Mouse (Mus musculus) brain, adult 2 months (tissue): ENCODE measurements at regions not wholly inside any gene's neighbourhood (a gene's known extent, or its start where the extent isn't known, plus 50 kb on each side); places are given as distances from the start of the nearest gene placed in this dataset.

ENCODE experiments used
- DNase-seq: peaks from one replicate; pipeline ENCODE4 v3.0.0; 2011; ENCODE audit warnings: low read depth, low spot score

DNA sequence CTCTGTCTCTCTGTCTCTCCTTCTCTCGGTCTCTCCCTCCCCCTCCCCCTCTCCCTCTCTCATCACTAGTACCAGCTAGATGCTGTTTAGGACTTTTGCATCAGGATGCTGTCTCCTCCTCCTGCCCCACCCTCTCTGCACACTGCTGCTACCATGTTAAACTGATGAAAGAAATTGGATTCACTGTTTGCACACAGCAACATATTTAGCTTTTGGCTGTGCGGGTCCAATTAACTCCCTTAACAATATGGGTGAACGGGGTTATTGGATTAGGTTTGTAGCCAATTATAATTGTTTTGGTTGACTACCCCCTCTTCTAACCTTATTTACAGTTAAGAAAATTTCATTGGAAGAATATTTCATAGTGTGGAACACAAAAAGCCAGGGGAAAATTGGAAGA, 424.0 kb upstream of the Sorcs1 start:
- DNase-seq: no peak

DNA sequence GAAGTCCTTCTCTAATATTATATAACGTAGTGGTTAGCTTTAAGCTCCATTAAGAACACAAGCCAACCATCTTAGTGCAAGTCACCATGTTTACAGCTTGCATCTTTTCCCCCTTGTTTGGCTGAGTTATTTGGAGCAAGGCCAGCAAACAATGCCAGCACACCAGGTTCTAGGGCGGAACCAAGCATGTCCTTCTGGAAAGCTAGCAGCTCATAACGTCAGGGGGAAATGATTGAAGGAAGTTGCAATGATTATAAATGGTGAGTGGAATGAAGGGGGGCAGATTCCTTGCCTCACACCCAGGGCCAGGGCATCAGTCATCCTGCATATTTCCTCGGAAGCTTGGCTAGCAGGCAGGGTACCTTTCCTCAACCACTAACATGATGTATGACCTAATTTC, 396.3 kb upstream of the Sorcs1 start:
- no peak for DNase-seq

- peak; percentile 53 for DNase-seq
Observed at GRCm38 (mm10) chr19:51059961-51060665, 381.7 kb upstream of the Sorcs1 start.

DNA sequence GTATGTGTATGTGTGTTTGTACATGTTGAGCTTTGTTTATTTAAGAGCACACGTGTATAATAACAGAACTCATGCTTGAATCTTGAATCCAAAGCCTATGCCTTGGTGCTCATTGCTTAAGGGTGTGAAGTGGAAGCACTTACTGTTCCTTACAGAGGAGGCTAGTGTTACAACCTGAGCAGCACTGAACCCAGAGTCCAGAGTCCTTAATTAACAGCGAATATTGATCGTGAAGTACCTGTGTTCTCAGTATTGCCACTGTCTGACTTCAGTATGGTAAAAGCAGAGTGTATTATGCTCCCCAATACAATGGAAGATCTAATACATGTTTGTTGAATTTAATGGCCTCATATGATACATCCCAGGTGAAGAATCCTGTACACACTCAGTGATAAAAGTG, 365.1 kb upstream of the Sorcs1 start:
- no peak for DNase-seq

GRCm38 (mm10) chr19:50994471-50994870, 316.0 kb upstream of the Sorcs1 start:
- DNase-seq: no peak

DNA sequence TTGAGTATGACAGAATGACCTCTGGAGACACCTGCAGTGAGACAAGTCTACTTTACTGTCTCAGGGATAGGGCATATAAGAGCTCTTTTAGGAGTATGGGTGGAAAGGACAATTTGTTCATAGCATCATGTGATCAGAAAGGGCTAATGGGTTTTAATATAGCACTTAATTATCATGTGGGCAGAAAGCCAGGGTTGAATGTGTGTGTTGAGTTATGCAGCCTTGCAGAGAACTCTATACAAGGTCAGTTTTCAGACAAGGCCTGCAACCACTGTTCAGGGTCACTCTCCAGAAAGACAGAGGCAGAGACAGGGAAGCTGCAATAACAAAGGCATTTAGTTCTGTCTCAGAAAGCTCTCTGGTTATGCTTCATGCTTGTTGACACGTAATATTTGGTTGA, 292.6 kb upstream of the Sorcs1 start:
- DNase-seq: no peak

DNA sequence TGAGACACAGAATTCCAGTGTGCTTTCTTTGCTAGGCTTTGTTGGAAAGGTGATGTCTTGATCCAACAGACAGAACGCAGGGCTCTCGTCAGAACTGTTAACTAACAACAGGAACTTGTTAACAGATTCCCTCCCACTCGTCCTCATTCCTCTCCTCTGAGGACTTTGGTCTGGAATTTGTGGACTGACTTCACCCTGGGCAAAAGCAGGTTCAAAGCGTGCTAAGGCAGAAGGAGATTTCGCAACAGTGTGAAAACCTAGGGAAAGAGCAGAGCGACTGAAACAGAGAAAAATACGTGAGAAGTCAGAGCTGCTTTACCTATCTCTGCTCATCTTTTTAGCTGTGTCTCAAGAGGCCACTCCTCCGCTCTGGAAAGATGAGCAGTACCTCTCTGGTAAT, 283.5 kb upstream of the Sorcs1 start:
- peak; percentile 4 for DNase-seq

- DNase-seq: peak; percentile 78
Observed at GRCm38 (mm10) chr19:50945006-50945405, 266.6 kb upstream of the Sorcs1 start.

DNA sequence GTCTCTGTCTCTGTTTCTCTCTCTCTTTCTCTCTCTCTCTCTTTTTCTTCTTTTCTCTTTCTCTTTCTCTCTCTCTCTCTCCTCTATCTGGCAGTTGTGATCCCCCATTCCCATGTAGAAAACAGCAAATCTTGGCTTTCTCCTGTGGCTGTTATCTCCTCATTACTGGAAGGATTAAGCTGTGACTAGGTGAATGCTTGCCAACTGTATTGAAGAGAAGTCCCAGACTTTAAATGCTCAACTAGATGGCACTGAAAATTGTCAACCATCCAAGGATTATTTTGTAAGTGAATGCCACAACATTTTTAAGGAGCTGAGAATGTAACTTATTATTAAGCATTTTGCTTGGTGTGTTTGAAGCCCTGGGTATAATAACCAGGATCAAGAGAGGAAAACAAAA, 233.2 kb upstream of the Sorcs1 start:
- DNase-seq: no peak

DNA sequence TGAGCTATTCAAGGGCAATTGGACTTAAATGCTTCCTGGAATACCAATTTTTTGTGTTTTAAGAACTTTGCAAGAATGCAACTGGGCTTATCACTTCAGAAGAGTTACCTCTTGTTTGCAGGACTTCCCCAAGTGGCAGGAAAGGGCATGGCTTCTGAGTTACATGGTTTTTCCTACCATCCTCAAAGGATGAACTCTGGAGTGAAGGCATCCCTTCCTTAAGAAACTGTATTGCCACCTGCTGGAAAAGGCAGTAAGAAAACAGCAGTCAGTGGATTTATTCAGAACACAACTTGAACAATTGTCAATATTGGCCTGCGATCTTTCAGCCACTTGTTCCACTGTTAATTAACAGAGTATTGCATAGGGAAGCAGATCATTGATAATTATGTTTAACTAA, 232.2 kb upstream of the Sorcs1 start:
- DNase-seq: peak; percentile 30

DNA sequence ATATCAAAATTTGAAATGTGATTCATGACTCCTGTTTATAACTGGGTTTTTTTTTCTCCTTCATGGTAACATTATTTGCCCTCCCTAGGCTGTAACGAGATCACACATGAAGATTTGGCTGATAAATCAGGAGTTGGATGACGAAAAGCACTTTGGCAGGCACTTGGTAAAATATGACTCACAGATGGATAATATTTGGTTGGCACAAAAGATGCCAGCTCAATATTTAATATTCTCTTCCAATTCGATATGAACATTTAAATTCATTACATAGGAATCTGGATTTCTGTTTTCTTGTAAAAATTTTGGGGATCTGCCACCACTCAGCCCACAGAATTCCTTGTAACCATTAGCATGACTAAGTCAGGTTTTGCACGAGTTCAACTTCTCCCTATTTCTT, 230.3 kb upstream of the Sorcs1 start:
- DNase-seq: peak; percentile 37

GRCm38 (mm10) chr19:50893755-50894154, 215.3 kb upstream of the Sorcs1 start:
- no peak for DNase-seq

DNA sequence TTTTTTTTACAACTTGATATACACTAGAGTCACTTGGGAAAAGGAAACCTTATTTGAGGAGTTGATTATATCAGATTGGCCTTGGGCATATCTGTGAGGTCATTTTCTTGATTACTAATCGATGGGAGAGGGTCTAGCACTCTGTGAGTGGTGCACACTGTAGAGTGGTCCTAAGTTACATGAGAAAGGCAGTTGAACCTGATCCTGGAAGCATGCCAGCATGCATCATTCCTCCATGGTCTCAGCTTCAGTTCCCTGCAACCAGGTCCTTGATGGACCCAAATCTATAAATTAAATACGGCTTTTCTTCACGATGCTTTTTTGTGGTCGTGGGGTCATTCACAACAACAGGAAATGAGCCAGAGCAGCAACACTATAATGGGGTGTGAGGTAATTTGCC, 194.2 kb upstream of the Sorcs1 start:
- no peak for DNase-seq

DNA sequence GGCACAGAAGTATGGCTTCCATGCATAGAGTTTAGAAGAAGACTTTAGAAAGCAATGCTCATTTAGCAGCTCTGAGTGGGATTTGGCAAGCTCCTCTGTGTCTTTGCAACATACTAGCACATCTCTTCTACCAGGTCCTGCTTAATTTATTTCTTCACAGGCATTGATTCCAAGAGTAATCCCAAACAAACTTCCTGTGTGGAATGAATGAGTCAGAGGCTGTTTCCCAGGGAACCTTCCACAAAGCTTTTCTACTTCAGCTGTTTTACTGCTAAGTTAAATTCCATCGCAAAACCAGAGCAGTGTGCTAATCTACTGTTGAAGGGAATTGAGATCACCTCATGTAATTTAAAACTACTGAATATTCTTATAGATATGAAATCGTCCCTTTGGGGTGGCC, 193.7 kb upstream of the Sorcs1 start:
- peak; percentile 56 for DNase-seq

GRCm38 (mm10) chr19:50854854-50855253, 176.4 kb upstream of the Sorcs1 start:
- no peak for DNase-seq

GRCm38 (mm10) chr19:50840499-50840898, 162.1 kb upstream of the Sorcs1 start:
- no peak for DNase-seq
